Comparison of ENCODE assay signal across 10 mouse cellular contexts in genomic region chr5:127227929-127228595, GRCm38 (mm10). TPM values are rescaled to one million over a fixed set of nuclear protein-coding genes. Genes with fewer than 3 reads are reported as not detected.
DNase-seq lines count a peak whose midpoint lies in the region; ATAC-seq and TF ChIP-seq lines count a peak whose summit lies in the region.
"Had no signal": no experiment of that assay in that cellular context is flagged by ENCODE, and none has a peak within 500 bp of the region (broad histone marks: within the 10 kb centered on the region; RNA-seq: fewer than 3 reads in every experiment).

No protein-coding gene starts in this region.

- H3K4me1 ChIP-seq in liver, embryonic 12.5 days, result no peaks in the 10 kb centered on the region
- no peaks in the 10 kb centered on the region for H3K4me1 ChIP-seq in embryonic facial prominence, embryonic 11.5 days (ENCODE audit: control insufficient read depth, insufficient read depth, low read length)
- H3K4me1 ChIP-seq in hindbrain, embryonic 15.5 days (replicated peaks), result peaks cover 8% of the 10 kb centered on the region; the same call in 1 of the 2 replicates
- peaks cover 15% of the 10 kb centered on the region for H3K4me1 ChIP-seq in neural tube, embryonic 13.5 days (replicated peaks)
- H3K4me1 ChIP-seq in thymus, adult 2 months (replicated peaks; ENCODE audit: control insufficient read depth, insufficient read depth, low read length), result no peaks in the 10 kb centered on the region

- H3K27ac ChIP-seq in liver, embryonic 12.5 days, result no peak overlapping the region
- H3K27ac ChIP-seq in embryonic facial prominence, embryonic 11.5 days (replicated peaks; ENCODE audit: low read depth, low read length), result no peak overlapping the region
- no peak overlapping the region for H3K27ac ChIP-seq in hindbrain, embryonic 15.5 days (replicated peaks)
- H3K27ac ChIP-seq in neural tube, embryonic 13.5 days (replicated peaks), result no peak overlapping the region
- no peak overlapping the region for H3K27ac ChIP-seq in thymus, adult 2 months (ENCODE audit: control insufficient read depth, insufficient read depth, low read length)

- no peaks in the 10 kb centered on the region for H3K36me3 ChIP-seq in liver, embryonic 12.5 days
- no peaks in the 10 kb centered on the region for H3K36me3 ChIP-seq in embryonic facial prominence, embryonic 11.5 days (replicated peaks; ENCODE audit: control insufficient read depth, insufficient read depth, low read depth, low read length)
- H3K36me3 ChIP-seq in hindbrain, embryonic 15.5 days, result no peaks in the 10 kb centered on the region
- H3K36me3 ChIP-seq in neural tube, embryonic 13.5 days, result no peaks in the 10 kb centered on the region
- H3K36me3 ChIP-seq in thymus, adult 2 months (ENCODE audit: control insufficient read depth, insufficient read depth, low read length), result no peaks in the 10 kb centered on the region

- H3K4me2 ChIP-seq in liver, embryonic 12.5 days, result peak overlapping the region; percentile 10; the same call in 1 of the 2 replicates
- peak overlapping the region; percentile 38 for H3K4me2 ChIP-seq in embryonic facial prominence, embryonic 11.5 days (ENCODE audit: low read depth, low read length)
- H3K4me2 ChIP-seq in hindbrain, embryonic 15.5 days, result peak overlapping the region; percentile 39
- peak overlapping the region; percentile 52 for H3K4me2 ChIP-seq in neural tube, embryonic 13.5 days

- no peak for TF ChIP-seq CTCF in thymus, adult 2 months (IDR thresholded peaks at IDR 0.05; ENCODE audit: borderline replicate concordance, control insufficient read depth, extremely low read depth, insufficient read depth, low read length, poor library complexity)

- no peak overlapping the region for H3K9ac ChIP-seq in liver, embryonic 12.5 days
- H3K9ac ChIP-seq in embryonic facial prominence, embryonic 11.5 days (replicated peaks; ENCODE audit: low read length), result no peak overlapping the region; the same call in 1 of the 2 replicates
- H3K9ac ChIP-seq in hindbrain, embryonic 15.5 days, result no peak overlapping the region
- no peak overlapping the region for H3K9ac ChIP-seq in neural tube, embryonic 13.5 days

- TF ChIP-seq POLR2A in thymus, adult 2 months (IDR thresholded peaks at IDR 0.05; ENCODE audit: control insufficient read depth, extremely low read depth, insufficient read depth, low read length, poor library complexity), result no peak

- no peaks in the 10 kb centered on the region for H3K27me3 ChIP-seq in liver, embryonic 12.5 days (replicated peaks)
- no peaks in the 10 kb centered on the region for H3K27me3 ChIP-seq in embryonic facial prominence, embryonic 11.5 days (ENCODE audit: control insufficient read depth, insufficient read depth, low read length)
- H3K27me3 ChIP-seq in hindbrain, embryonic 15.5 days, result peaks cover 8% of the 10 kb centered on the region; the same call in 1 of the 2 replicates
- peaks cover 13% of the 10 kb centered on the region for H3K27me3 ChIP-seq in neural tube, embryonic 13.5 days
- no peaks in the 10 kb centered on the region for H3K27me3 ChIP-seq in thymus, adult 2 months (ENCODE audit: control insufficient read depth, insufficient read depth, low read length)

- DNase-seq in liver, result no peak
- peak; percentile 53 for DNase-seq in embryonic facial prominence, embryonic 11.5 days (ENCODE audit: low spot score)
- no peak for DNase-seq in thymus, adult 2 months
- no peak for DNase-seq in right cerebral cortex, postnatal 14 days
- no peak for DNase-seq in gastrocnemius, postnatal 4 days (ENCODE audit: low spot score in 2 of 2)
- DNase-seq: cerebellum, postnatal 36 days; right cerebral cortex, adult 18-20 months had no signal

- H3K9me3 ChIP-seq in liver, embryonic 12.5 days (replicated peaks), result 0 out of 2 replicates have a peak, but pooled peaks cover 6% of the 10 kb centered on the region
- no peaks in the 10 kb centered on the region for H3K9me3 ChIP-seq in embryonic facial prominence, embryonic 11.5 days (replicated peaks; ENCODE audit: control insufficient read depth, low read length)
- H3K9me3 ChIP-seq in hindbrain, embryonic 15.5 days, result no peaks in the 10 kb centered on the region
- no peaks in the 10 kb centered on the region for H3K9me3 ChIP-seq in neural tube, embryonic 13.5 days

- no peak overlapping the region for H3K4me3 ChIP-seq in liver, embryonic 12.5 days
- H3K4me3 ChIP-seq in embryonic facial prominence, embryonic 11.5 days (ENCODE audit: low read depth, low read length), result peak overlapping the region; percentile 12; the same call in 1 of the 2 replicates
- H3K4me3 ChIP-seq in hindbrain, embryonic 15.5 days, result peak overlapping the region; percentile 14; the same call in 1 of the 2 replicates
- peak overlapping the region; percentile 20 for H3K4me3 ChIP-seq in neural tube, embryonic 13.5 days
- H3K4me3 ChIP-seq in thymus, adult 2 months (ENCODE audit: control insufficient read depth, insufficient read depth, low read length), result no peak overlapping the region

- WGBS in liver, embryonic 12.5 days (ENCODE audit: insufficient replicate concordance), result 7% methylated on average over 14 of the region's 14 CpGs
- WGBS in embryonic facial prominence, embryonic 11.5 days, result 4% methylated on average over 14 of the region's 14 CpGs
- 2% methylated on average over 14 of the region's 14 CpGs for WGBS in hindbrain, embryonic 15.5 days
- WGBS in neural tube, embryonic 13.5 days, result 2% methylated on average over 14 of the region's 14 CpGs
- 18% methylated on average over 14 of the region's 14 CpGs for WGBS in thymus, adult 2 months

- ATAC-seq in liver, embryonic 12.5 days, result no peak
- peak; percentile 46; the same call in 1 of the 2 replicates for ATAC-seq in embryonic facial prominence, embryonic 11.5 days (replicated peaks; ENCODE audit: insufficient number of reproducible peaks, low FRiP score, low TSS enrichment, low read depth)
- peak; percentile 38; the same call in 1 of the 2 replicates for ATAC-seq in hindbrain, embryonic 15.5 days (ENCODE audit: low FRiP score, low read depth)
- ATAC-seq in neural tube, embryonic 13.5 days (ENCODE audit: low read depth), result no peak; the same call in 1 of the 2 replicates

RNA-seq across cellular contexts. Expression of gene Tmem132c, which starts 13.5 kb away (rescaled TPM):
- 0.27 and 0.57 TPM in 2 replicates for polyA plus RNA-seq in liver, embryonic 12.5 days (2016; fragmentation: Nextera tagmentation; extraction: Ambion mirVana)
- polyA plus RNA-seq in embryonic facial prominence, embryonic 11.5 days (2014; fragmentation: Nextera tagmentation; extraction: Ambion mirVana), result 30.9 and 31.0 TPM in 2 replicates
- 12.7 and 16.4 TPM in 2 replicates for polyA plus RNA-seq in hindbrain, embryonic 15.5 days (2015; fragmentation: Nextera tagmentation; extraction: Ambion mirVana)
- polyA plus RNA-seq in neural tube, embryonic 13.5 days (2015; fragmentation: Nextera tagmentation; extraction: Ambion mirVana), result 13.5 and 13.7 TPM in 2 replicates
- polyA plus RNA-seq in thymus, adult 2 months (2012; rRNA removed), result 1.3 and 1.5 TPM in 2 replicates
- total RNA-seq in gastrocnemius, postnatal 4 days (2021), result 1 to 10 TPM; 1.5 to 2.4 TPM

Comparison
In these comparisons a context has a peak if more than half of its experiments do, and no peak if none do; other contexts are left out.
1. ATAC-seq: peak in embryonic facial prominence, embryonic 11.5 days (single experiment) and hindbrain, embryonic 15.5 days (single experiment); none in liver, embryonic 12.5 days (single experiment) and neural tube, embryonic 13.5 days (single experiment).
2. H3K4me3 ChIP-seq: peak in embryonic facial prominence, embryonic 11.5 days (single experiment), hindbrain, embryonic 15.5 days (single experiment) and neural tube, embryonic 13.5 days (single experiment); none in liver, embryonic 12.5 days (single experiment) and thymus, adult 2 months (single experiment).
3. Peak in every context shown above with its lines, with median percentiles within 50 percentile points of each other: H3K4me2 ChIP-seq.